Mouse (Mus musculus) forebrain, embryonic 16.5 days (tissue): Measurements from ENCODE around the gene Tacc2. TPM values are rescaled to one million over a fixed set of nuclear protein-coding genes. Genes with fewer than 3 reads are reported as not detected.
"Not testable (repeated sequence)": the region's sequence is repeated elsewhere in the genome, so short reads cannot be mapped to it uniquely, and the experiment has no call there.

ENCODE experiments used
- ATAC-seq: fragments of 200-750 bp; cut with Nextera tagmentation; 2 replicates; pipeline ENCODE4 v1.8.0; 2017; ENCODE audit warnings: mild to moderate bottlenecking, moderate library complexity
- H3K27ac ChIP-seq: fragments of 300-500 bp; sonication (generic); 2 replicates; pipeline ENCODE4 v1.5.1; 2014; ENCODE audit warnings: low read length, control low read depth
- H3K27me3 ChIP-seq: fragments of 300-500 bp; sonication (generic); replicated peaks from 2 replicates; pipeline ENCODE4 v1.6.1; 2014; ENCODE audit warnings: low read length; ENCODE audit not compliant: control insufficient read depth, insufficient read depth
- H3K36me3 ChIP-seq: fragments of 300-500 bp; sonication (generic); 2 replicates; pipeline ENCODE4 v1.6.1; 2014; ENCODE audit not compliant: control insufficient read depth, insufficient read depth
- H3K4me1 ChIP-seq: fragments of 300-500 bp; sonication (generic); replicated peaks from 2 replicates; pipeline ENCODE4 v1.6.1; 2014; ENCODE audit warnings: low read length; ENCODE audit not compliant: control insufficient read depth, insufficient read depth
- H3K4me2 ChIP-seq: fragments of 300-500 bp; sonication (generic); 2 replicates; pipeline ENCODE4 v1.6.1; 2014; ENCODE audit warnings: mild to moderate bottlenecking, low read length, control low read depth
- H3K4me3 ChIP-seq: fragments of 300-500 bp; sonication (generic); replicated peaks from 2 replicates; pipeline ENCODE4 v1.5.1; 2014; ENCODE audit warnings: mild to moderate bottlenecking, low read length, control low read depth
- H3K9ac ChIP-seq: fragments of 300-500 bp; sonication (generic); replicated peaks from 2 replicates; pipeline ENCODE4 v1.6.1; 2014; ENCODE audit warnings: low read depth, low read length, control low read depth
- H3K9me3 ChIP-seq: fragments of 300-500 bp; sonication (generic); 2 replicates; pipeline ENCODE4 v1.6.1; 2016; ENCODE audit warnings: low read length; ENCODE audit not compliant: control insufficient read depth
- WGBS: fragments of 180-500 bp; shearing (Covaris S2); extraction: QIAGEN DNeasy Blood & Tissue Kit; methylation state at CpG from one replicate; pipeline ENCODE4 v1.1.7; 2014; 5-methylcytosine and 5-hydroxymethylcytosine counted together
- polyA plus RNA-seq: library from polyadenylated mRNA; unstranded; fragments of >200 nt; fragmentation: Nextera tagmentation; extraction: Ambion mirVana; gene quantifications from 2 replicates; pipeline ENCODE4 v1.2.1, GENCODE M21; 2015

Gene Tacc2
- 53.3 and 59.0 TPM in 2 replicates for polyA plus RNA-seq

DNA sequence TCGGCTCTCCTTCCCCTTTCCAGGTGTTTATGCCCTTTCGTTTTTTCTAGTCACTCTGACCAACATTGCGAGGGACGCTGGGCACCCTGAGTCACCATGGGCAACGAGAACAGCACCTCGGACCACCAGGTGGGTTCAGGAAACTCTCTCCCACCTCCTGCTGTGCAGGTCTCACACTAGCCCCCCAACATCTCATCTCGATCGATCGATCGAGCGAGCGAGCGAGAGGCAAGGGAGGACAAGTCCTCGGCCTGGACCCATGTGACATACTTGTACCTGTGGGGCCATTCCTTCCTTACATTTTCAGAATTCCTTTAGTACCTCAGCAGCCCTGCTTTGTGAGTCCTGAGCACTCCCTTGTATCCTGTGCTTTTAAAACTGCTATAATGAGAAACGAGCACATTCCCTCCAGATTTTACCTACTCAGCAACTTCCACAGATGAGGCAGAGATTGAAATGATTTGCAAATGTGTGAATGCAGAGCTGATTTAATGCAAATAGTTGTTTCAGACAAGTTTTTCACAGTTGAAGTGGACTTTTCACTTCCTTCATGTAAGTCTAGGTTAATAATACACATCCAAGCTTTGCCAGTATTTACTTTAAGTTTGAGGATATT is at the start of gene Tacc2:
Tacc2 (plus strand) TSS at position 51 of the 616 bp plus-strand sequence.
- Histone ChIP-seq H3K27ac (no peak within 1 kb of the TSS), H3K36me3 (no peaks in the 10 kb centered on the region), H3K4me2 (peak within 1 kb of the TSS; percentile 4; the same call in 1 of the 2 replicates), H3K27me3 (no peaks in the 10 kb centered on the region), H3K4me1 (peaks cover 14% of the 10 kb centered on the region), H3K4me3 (no peak within 1 kb of the TSS), H3K9me3 (no peaks in the 10 kb centered on the region), H3K9ac (no peak within 1 kb of the TSS)
- whole genome bisulfite sequencing = 57% methylated on average over 15 of the region's 15 CpGs
- no peak for ATAC-seq

DNA sequence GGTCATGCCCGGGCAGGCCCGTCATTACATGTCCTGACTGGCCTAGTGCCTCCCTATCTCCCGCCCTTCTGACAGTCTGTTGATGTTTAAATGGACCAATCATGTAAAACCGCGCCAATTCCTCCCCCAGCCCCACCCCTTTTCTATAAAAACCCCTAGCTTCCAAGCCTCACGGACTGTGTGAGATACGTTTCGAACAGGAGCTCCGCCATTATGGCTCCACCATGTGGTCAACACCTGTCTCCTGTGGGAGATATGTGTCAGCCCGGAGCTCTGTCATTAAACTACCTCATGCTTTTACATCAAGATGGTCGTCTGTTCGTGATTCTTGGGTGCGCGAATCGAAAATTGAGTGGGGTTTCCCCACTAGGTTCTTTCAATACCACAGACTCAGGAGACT is 46.1 kb upstream of the Tacc2 start:
- not testable (repeated sequence) for H3K36me3 ChIP-seq, H3K4me1 ChIP-seq, H3K9me3 ChIP-seq, ATAC-seq, H3K27ac ChIP-seq, H3K4me2 ChIP-seq, H3K9ac ChIP-seq, H3K4me3 ChIP-seq, H3K27me3 ChIP-seq
- WGBS = 92% methylated on average over 14 of the region's 15 CpGs

DNA sequence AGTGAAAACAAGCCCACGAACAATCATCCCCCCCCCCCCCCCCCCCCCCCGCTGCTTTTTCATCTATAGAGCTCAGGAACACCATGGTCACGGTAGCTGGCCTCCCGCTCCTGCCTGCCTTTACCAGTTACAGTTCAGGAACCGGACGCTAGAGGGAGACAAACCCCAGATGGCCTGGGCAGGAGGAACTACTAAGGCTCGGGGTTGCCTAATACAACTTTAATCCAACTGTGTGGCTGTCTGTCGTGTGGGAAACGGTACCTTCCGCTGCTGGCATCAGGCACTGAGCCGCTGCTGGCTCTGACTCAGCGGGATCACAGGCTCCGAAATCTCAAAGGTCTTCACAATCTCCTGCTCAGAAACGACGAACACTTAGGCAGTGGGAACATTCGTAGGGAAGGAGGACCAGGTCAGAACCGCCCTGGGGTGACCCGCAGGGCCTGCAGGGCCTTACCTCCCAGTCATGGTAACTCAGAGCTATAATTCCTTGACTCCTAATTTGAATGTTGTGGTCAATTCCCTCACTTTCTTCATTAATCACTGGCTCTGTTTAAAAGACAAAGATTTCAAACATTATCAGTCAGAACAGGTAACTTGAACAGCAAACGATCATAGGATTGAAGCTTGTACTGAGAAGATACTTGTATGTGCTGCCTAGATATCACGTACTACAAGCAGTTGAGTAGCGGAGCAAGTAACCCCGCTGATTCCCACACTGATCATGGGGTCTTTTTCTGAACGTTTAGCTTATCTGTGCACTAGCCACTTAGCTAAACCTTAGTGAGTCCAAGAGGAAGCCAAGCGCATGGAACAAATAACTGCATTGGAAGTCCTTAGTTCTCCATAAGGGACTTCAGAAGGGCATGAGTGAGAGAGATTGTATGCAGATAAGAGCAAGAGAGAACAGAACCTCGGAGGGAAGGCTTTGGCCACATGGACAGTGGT is 43.6 kb upstream of the Tacc2 start:
- Histone ChIP-seq H3K4me1 (peaks cover 3% of the 10 kb centered on the region; the same call in 1 of the 2 replicates), H3K27ac (no peak overlapping the region), H3K36me3 (peaks cover 9% of the 10 kb centered on the region; the same call in 1 of the 2 replicates), H3K4me2 (no peak overlapping the region), H3K27me3 (no peaks in the 10 kb centered on the region), H3K9ac (no peak overlapping the region), H3K4me3 (no peak overlapping the region), H3K9me3 (no peaks in the 10 kb centered on the region)
- 41% methylated on average over 24 of the region's 25 CpGs for WGBS
- peak; percentile 83 for ATAC-seq

DNA sequence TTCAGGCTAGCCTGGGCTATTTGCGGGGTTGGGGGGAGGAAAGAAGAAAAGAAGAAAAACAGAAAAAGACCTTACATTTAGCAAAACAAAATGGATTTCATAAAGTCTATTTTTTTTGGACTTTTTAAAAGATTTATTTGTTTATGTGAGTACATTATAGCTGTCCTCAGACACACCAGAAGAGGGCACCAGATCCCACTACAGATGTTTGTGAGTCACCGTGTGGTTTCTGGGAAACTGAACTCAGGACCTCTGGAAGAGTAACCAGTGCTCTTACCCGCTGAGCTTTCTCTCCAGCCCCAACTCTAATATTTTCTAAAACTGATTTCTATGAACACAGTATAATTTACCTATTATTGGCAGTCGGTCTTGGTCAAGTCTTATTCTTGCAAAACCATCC is 42.1 kb upstream of the Tacc2 start:
- Histone ChIP-seq H3K9me3 (no peaks in the 10 kb centered on the region), H3K27me3 (no peaks in the 10 kb centered on the region), H3K9ac (no peak overlapping the region), H3K36me3 (peaks cover 12% of the 10 kb centered on the region), H3K4me2 (no peak overlapping the region), H3K27ac (no peak overlapping the region), H3K4me3 (no peak overlapping the region), H3K4me1 (peaks cover 3% of the 10 kb centered on the region; the same call in 1 of the 2 replicates)
- no peak for ATAC-seq
- 83% methylated on average over 4 of the region's 4 CpGs for WGBS

DNA sequence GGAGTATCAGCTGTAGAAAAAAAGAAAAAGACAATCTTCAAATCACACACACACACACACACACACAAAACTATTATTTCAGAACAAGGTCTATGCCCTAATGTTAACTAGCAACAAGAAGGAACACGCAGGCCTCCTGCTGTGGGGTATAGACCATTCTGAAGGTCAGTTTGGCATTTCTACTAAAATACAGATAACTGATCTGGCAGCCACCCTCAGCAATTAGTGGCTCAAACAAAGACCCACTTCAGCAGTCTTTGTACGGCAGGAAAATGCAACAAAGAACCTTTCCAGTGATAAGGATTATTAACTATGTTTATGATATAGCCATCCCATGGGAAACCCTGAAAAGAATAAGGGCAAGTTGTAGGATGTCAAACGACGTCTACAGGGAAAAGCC is 40.2 kb upstream of the Tacc2 start:
- H3K36me3 ChIP-seq = peaks cover 13% of the 10 kb centered on the region
- 80% methylated on average over 4 of the region's 4 CpGs for WGBS
- H3K4me1 ChIP-seq = peaks cover 3% of the 10 kb centered on the region; the same call in 1 of the 2 replicates
- no peak overlapping the region for H3K4me3 ChIP-seq
- no peak overlapping the region for H3K9ac ChIP-seq
- H3K27ac ChIP-seq = no peak overlapping the region
- H3K27me3 ChIP-seq = no peaks in the 10 kb centered on the region
- no peak for ATAC-seq
- H3K9me3 ChIP-seq = no peaks in the 10 kb centered on the region
- H3K4me2 ChIP-seq = no peak overlapping the region

DNA sequence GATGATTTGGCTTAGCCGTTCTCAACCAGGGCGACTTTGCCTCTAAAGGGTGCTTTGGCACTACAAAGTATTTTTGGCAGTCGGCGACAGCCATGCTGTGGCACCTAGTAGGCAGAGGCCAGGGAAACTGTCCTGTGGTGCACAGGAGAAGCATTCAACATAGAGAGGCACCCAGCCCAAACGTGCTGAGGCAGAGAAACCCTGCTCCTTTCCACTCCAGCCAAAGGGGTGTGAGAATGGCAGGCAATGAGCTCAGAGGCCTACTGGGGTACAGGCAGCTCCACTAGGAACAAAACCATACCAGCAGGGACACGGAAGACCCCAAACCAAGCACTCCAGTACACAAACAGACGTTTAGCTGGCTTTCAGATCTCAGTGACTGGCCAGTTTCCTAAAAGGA is 37.1 kb upstream of the Tacc2 start:
- Histone ChIP-seq H3K4me1 (peaks cover 4% of the 10 kb centered on the region), H3K9me3 (no peaks in the 10 kb centered on the region), H3K27me3 (no peaks in the 10 kb centered on the region), H3K4me3 (no peak overlapping the region), H3K27ac (no peak overlapping the region), H3K36me3 (peaks cover 14% of the 10 kb centered on the region), H3K9ac (no peak overlapping the region), H3K4me2 (no peak overlapping the region)
- ATAC-seq = no peak
- 87% methylated on average over 7 of the region's 7 CpGs for WGBS

DNA sequence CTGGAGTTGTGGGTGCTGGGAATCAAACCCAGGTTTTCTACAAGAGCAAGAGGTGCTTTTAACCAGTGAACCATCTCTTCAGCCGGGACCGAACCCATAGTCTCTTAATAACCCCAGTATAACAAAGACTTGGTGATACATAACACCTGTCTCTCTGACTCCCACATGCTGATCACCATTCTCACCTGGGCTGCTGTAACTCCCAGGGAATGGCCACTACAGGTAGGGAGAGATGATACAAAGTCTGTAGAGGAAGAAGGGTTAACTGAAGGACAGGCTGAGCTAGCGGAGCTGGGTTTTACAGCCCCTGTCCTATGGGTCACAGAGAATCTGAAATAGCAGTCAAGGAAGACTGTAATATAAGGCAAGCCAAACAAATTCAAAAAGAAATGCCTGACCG is 34.1 kb upstream of the Tacc2 start:
- no peaks in the 10 kb centered on the region for H3K27me3 ChIP-seq
- WGBS = 98% methylated on average over 4 of the region's 4 CpGs
- no peak for ATAC-seq
- no peak overlapping the region for H3K4me3 ChIP-seq
- H3K4me1 ChIP-seq = peaks cover 18% of the 10 kb centered on the region
- no peak overlapping the region for H3K4me2 ChIP-seq
- no peak overlapping the region for H3K9ac ChIP-seq
- H3K27ac ChIP-seq = no peak overlapping the region
- H3K36me3 ChIP-seq = peaks cover 7% of the 10 kb centered on the region
- H3K9me3 ChIP-seq = no peaks in the 10 kb centered on the region

DNA sequence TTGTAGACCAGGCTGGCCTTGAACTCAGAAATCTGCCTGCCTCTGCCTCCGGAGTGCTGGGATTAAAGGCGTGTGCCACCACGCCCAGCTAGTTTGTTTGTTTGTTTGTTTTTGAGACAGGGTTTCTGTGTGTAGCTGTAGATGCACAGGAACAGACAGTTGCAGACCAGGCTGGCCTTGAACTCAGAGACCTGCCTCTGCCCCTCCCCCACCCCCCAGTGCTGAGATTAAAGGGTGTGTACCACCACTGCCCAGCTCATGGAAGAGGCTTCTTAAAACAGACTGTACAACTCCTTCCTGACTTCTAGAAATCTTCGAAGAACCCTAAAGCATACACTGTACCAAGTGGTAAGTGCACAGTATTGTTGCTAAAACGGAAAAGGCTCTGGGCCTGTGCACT is 31.8 kb upstream of the Tacc2 start:
- peaks cover 4% of the 10 kb centered on the region; the same call in 1 of the 2 replicates for H3K36me3 ChIP-seq
- WGBS = 92% methylated on average over 5 of the region's 5 CpGs
- no peak overlapping the region for H3K4me2 ChIP-seq
- H3K9me3 ChIP-seq = no peaks in the 10 kb centered on the region
- H3K9ac ChIP-seq = no peak overlapping the region
- no peak overlapping the region for H3K4me3 ChIP-seq
- no peaks in the 10 kb centered on the region for H3K27me3 ChIP-seq
- H3K27ac ChIP-seq = no peak overlapping the region
- no peak for ATAC-seq
- peaks cover 18% of the 10 kb centered on the region for H3K4me1 ChIP-seq

DNA sequence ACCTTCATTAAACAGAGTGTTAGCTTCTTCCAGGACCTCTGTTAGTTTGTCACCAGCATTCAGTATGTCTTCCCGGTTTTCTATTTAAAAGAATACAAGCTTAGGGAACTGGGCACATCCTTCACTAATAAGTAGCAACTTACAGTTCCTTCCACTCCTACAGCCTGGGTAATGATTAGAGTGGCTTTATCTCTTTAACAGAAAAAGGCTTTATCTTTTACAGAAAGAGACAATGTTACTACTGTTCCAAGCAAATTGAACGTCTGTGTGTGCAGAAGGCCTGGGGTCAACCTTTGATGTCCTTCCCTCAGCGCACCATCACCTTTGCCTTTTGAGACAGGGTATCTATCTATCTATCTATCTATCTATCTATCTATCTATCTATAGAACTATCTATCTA is 31.3 kb upstream of the Tacc2 start:
- H3K4me3 ChIP-seq = peak overlapping the region; percentile 95
- peaks cover 4% of the 10 kb centered on the region; the same call in 1 of the 2 replicates for H3K36me3 ChIP-seq
- 48% methylated on average over 3 of the region's 3 CpGs for WGBS
- H3K4me2 ChIP-seq = peak overlapping the region; percentile 86
- no peak overlapping the region for H3K27ac ChIP-seq
- peak overlapping the region; percentile 90 for H3K9ac ChIP-seq
- no peaks in the 10 kb centered on the region for H3K9me3 ChIP-seq
- ATAC-seq = no peak
- peaks cover 18% of the 10 kb centered on the region for H3K4me1 ChIP-seq
- no peaks in the 10 kb centered on the region for H3K27me3 ChIP-seq
